Mouse (Mus musculus): ENCODE data around the gene Arl8a.
"Not testable (repeated sequence)": the region's sequence is repeated elsewhere in the genome, so short reads cannot be mapped to it uniquely, and the experiment has no call there.

Arl8a gene

GRCm38 (mm10) chr1:135146077-135146945, at the start of gene Arl8a:
Gene Arl8a, plus strand, starts transcription at chr1:135146824.
- DNase-seq (ENCODE audit: low read depth), result peak; percentile 79

- no peak for DNase-seq (ENCODE audit: low read depth)
These were observed 49.2 kb upstream of the Arl8a start for GRCm38 (mm10) chr1:135097441-135097840.

GRCm38 (mm10) chr1:135098441-135098840, 48.2 kb upstream of the Arl8a start:
- no peak for DNase-seq (ENCODE audit: low read depth)

GRCm38 (mm10) chr1:135100400-135100799, 46.2 kb upstream of the Arl8a start:
- DNase-seq (ENCODE audit: low read depth), result no peak

- DNase-seq (ENCODE audit: low read depth), result peak; percentile 50
These were observed 41.5 kb upstream of the Arl8a start, which contains the start of gene Lgr6 for GRCm38 (mm10) chr1:135105124-135105523. Gene Lgr6, minus strand, starts transcription at chr1:135105276.

GRCm38 (mm10) chr1:135105951-135106350, 40.7 kb upstream of the Arl8a start:
- DNase-seq (ENCODE audit: low read depth), result peak; percentile 85

GRCm38 (mm10) chr1:135108611-135109010, 38.0 kb upstream of the Arl8a start:
- peak; percentile 48 for DNase-seq (ENCODE audit: low read depth)

- DNase-seq (ENCODE audit: low read depth), result peak; percentile 81
These were observed 36.5 kb upstream of the Arl8a start for GRCm38 (mm10) chr1:135110075-135110474.

GRCm38 (mm10) chr1:135111271-135111670, 35.4 kb upstream of the Arl8a start:
- DNase-seq (ENCODE audit: low read depth), result not testable (repeated sequence)

- peak; percentile 89 for DNase-seq (ENCODE audit: low read depth)
These were observed 34.0 kb upstream of the Arl8a start for GRCm38 (mm10) chr1:135112661-135113060.

- no peak for DNase-seq (ENCODE audit: low read depth)
These were observed 21.9 kb upstream of the Arl8a start for GRCm38 (mm10) chr1:135124573-135125363.

- no peak for DNase-seq (ENCODE audit: low read depth)
These were observed 20.6 kb upstream of the Arl8a start for GRCm38 (mm10) chr1:135125990-135126389.

- no peak for DNase-seq (ENCODE audit: low read depth)
These were observed 20.1 kb upstream of the Arl8a start for GRCm38 (mm10) chr1:135126443-135127027.

GRCm38 (mm10) chr1:135128011-135128441, 18.6 kb upstream of the Arl8a start:
- DNase-seq (ENCODE audit: low read depth), result peak; percentile 64

- peak; percentile 41 for DNase-seq (ENCODE audit: low read depth)
These were observed 17.6 kb upstream of the Arl8a start for GRCm38 (mm10) chr1:135128986-135129385.

GRCm38 (mm10) chr1:135129543-135130183, 17.0 kb upstream of the Arl8a start:
- peak; percentile 49 for DNase-seq (ENCODE audit: low read depth)

GRCm38 (mm10) chr1:135130376-135131018, 16.1 kb upstream of the Arl8a start:
- DNase-seq (ENCODE audit: low read depth), result no peak

- peak; percentile 67 for DNase-seq (ENCODE audit: low read depth)
These were observed 15.6 kb upstream of the Arl8a start for GRCm38 (mm10) chr1:135131034-135131433.

GRCm38 (mm10) chr1:135131560-135131959, 15.1 kb upstream of the Arl8a start:
- peak; percentile 47 for DNase-seq (ENCODE audit: low read depth)

GRCm38 (mm10) chr1:135132473-135132872, 14.2 kb upstream of the Arl8a start, which contains the start of gene Ptpn7:
Gene Ptpn7, plus strand, starts transcription at chr1:135132700.
- peak; percentile 93 for DNase-seq (ENCODE audit: low read depth)

- DNase-seq (ENCODE audit: low read depth), result peak; percentile 72
These were observed 13.7 kb upstream of the Arl8a start for GRCm38 (mm10) chr1:135132893-135133369.
